Mouse (Mus musculus) adrenal gland, postnatal 4 days (tissue): ENCODE measurements around the gene Morn4. TPM values are rescaled to one million over a fixed set of nuclear protein-coding genes. Genes with fewer than 3 reads are reported as not detected.

Source experiments
- DNase-seq, 2 experiments: peaks; one replicate each; pipeline ENCODE4 v3.0.0; 2021 to 2022; ENCODE audit warnings: low spot score in 2 of 2, mixed read lengths in 2 of 2
- total RNA-seq, 2 experiments: library from RNA; stranded (reverse); gene quantifications; 2 replicates each; pipeline ENCODE4 v1.2.3; 2021

Morn4 gene
- total RNA-seq, 2 experiments from 2014 or later = 15.0 to 16.0 TPM

DNA sequence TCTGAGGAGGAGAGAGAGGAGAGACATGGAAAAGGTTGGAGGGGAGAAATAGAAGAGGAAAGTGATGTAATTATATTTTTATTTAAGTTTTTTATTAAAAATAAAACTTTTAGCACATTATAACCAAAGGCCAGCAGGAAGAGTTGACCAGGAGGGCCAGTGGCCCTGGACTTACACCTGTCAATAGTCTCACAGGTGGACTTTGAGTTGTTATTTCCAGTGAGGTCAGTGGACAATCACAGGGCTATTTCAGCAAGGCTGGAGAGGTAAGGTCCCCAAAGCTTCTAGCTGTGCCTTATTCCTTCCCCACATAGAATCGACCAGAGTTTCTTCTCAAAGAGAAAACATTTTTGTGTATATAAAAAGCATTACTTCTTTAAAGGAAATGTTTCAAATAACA lies 35.9 kb downstream of the Morn4 start:
- DNase-seq = no peak

DNA sequence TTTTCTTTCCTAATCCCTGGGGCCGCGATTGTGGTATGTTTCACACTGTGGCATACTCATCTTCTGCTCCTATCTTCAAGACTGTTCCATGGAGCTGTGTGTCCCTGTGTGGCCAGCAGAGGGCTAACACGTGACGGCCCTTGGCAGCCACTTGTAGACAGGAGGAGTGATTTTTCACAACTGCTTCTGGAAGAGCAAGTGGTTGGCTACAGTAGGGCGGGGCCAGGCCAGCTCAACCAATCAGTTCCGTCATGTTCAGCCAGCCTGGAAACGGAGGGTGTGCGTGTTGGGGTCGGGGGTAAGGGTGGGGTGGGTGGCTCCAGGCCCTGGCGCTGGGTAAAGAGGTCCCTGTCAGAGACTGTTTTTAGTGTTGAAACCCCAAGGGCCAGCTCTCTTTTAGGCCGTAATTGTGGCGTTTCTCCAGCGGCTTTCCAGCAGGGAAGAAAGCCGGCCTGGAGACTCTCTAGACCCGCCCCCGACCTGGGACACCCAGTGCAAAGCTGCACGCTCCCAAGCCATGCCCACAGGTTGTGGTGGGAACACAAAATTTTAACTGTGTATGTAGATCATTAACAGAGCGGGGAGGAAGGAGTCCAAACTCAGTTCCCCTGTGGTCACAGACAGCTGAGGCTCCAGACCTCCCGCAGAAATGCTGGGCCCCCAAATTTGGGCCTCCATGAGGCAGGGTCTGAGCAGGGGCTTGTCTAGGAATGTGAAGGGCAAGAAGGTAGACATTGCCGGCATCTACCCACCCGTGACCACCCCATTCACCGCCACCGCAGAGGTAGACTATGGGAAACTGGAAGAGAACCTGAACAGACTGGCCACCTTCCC lies 40.7 kb downstream of the Morn4 start, which contains the start of gene Hoga1:
Hoga1 (plus strand) TSS at position 342 of the 834 bp plus-strand sequence.
- DNase-seq = peak; percentile 46 to 55

DNA sequence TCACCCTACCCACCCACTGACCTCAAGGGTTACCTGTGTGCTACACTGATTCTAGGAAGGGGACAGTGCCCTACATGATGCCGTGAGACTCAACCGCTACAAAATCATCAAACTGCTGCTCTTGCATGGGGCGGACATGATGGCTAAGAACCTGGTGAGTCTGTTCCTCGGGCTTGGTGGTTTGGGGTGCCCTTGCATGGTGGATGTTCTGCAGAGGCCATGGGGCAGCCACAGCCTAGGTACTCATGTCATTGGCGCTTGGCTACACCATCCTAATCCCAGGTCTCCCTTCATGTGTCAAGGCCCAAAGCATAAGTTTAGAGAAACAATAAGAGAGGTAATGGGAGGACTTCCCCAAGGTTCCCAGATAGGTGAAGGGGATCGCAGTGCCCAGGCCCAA lies 42.2 kb downstream of the Morn4 start:
- DNase-seq = no peak

DNA sequence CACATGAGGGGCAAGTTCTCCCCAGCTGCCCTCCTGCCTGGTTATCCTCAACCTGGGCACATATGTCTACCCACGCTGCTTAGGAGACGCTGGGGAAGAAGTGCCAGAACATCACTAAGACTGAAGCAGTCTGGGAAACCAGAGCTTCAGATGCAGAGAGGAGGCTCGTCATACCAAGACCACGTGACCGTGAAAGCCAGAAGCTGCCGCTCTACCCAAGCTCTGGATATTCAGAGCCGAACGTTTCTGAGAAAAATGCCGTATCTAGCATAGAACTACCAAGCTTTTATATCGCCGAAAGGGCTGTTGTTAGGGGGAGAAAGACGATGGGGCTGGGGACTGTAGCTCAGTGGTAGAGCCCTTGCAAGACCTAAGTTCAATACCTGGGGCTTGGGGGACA lies 47.8 kb downstream of the Morn4 start:
- no peak for DNase-seq

DNA sequence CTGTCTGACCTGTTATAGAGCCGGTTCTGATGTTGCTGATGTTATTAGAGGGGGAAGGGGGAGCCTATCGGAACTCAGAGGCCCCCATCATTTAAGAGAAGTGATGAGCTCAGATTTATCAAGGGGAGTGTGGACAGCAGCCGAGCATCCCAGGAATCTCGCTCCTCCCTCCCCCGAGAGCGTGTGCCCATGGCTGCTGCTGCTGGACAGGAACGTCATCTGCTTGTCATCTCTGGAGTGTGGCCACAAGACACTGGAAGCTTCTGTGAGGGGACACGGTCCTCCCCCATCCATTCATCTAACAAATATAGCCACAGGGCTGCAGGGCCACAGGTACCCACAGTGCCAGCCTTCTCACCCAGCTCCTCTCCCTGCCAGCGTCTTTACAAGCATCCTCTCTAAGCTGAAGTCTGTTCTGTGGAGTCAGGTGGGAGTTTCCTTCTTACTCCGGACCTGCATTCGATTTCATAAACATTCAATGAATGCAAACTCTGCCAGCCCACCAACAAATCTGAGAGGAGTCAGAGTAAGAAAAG lies 48.9 kb downstream of the Morn4 start:
- no peak for DNase-seq

DNA sequence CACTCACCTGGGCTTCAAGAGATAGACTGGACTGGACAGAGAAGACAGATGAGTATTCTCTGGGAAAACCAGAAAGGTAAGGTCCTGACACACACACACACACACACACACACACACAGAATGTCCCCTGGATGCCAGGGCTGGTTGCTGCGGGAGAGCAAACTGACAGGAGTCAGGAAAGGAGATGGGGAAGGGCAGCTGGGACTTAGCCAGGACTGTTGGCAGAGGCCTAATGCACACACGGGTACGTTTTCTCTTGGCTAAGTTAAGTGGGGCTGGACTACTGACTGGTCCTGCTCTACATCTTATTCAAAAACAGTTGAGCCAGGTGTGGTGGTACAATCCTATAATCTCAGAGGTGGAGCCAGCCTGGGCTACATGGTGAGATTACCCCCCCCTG lies 49.8 kb downstream of the Morn4 start:
- DNase-seq = no peak

DNA sequence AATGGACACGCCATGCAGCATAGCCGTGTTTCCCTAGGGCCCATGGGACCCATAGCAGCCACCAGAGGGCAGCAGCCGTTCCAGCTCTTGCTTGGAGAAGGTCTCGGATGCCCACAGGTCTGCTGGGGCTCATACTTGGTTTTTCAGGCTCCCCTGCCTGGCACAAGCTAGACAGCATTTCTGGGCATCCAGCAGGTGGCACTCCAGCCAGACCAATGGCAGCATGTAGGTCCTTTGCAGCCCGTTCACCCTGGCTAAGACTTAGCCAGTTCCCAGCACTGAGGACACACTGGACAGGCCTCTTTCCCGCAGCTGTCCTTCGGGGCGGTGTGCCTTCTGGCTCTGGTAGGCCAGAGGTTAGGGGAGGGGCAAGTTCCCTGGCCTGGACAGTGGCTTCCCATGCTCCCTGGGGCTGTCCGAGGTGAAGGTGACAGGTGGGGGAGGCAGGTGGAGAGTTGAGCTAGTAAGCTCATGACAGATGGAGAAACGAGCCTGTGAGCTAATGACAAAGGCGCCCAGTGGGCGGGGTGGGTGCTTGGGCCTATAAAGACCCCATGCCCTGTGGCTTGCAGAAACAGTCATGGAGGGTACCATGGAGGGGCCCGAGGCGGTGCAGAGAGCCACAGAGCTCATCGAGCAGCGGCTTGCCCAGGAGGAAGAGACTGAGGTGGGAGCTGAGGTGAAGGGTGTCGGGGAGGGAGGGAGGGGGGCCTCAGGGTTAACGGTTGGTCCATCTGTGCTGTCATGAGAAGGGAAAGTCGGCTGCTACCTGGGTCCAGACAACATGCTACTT lies 50.5 kb downstream of the Morn4 start, which contains the start of gene Ankrd2:
Ankrd2 (plus strand) TSS at position 545 of the 793 bp plus-strand sequence.
- peak; percentile 39 to 76 for DNase-seq

DNA sequence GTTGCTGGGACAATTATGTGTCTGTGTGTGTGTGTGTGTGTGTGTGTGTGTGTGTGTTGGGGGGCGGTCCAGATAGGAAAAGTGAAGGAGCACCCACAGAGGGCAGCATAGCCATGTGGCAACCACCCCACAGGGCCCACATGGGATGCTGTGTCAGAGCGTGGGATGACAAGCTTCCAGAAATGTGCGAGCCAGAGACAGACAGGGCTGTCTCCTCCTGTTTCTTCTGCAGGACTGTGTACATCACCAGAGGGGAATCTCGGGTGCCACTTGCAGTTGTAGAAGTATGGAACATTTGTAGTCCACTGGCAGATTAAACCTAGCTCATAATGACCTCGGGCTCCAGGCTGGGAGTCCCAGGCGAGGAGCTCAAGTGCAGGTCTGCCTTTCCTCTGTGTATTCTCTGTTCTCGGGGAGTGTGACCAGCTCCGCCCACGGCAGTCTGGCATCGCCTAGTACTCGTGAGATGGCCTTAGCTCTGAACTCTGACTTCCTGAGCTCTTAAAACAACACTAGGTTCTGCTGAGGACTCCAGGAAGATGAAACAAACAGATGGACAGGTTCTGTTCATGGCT lies 51.2 kb downstream of the Morn4 start:
- DNase-seq = no peak

DNA sequence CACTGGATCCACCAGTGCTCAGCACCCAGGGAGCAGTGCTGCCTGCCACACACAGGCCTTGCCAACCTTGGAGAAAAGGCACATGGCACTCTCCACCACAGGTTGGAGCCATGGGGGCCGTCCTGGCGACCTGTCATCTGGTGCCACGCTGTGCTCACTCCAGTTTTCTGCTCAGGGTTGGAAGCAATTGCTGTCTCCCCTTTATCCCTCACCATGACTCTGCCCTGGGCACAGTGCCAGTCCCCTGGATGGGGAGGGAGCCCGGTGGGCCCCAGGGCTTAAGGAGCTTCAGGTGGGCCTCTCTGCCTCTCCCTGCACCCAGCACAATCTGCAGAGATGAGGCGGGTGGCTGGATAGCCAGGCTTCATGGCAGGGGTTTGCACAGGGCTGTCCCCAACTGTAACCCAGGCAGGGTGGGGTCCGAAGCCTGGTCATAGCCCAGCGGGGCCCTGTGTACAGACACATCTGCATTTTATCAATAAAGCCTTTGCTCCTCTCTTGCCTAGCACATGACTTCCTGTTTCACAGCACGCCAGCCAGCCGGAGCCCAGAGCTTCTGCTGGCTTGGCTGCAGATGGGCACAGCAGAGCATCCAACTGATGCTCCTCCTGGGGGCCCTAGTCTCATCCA lies 51.9 kb downstream of the Morn4 start:
- no peak for DNase-seq

DNA sequence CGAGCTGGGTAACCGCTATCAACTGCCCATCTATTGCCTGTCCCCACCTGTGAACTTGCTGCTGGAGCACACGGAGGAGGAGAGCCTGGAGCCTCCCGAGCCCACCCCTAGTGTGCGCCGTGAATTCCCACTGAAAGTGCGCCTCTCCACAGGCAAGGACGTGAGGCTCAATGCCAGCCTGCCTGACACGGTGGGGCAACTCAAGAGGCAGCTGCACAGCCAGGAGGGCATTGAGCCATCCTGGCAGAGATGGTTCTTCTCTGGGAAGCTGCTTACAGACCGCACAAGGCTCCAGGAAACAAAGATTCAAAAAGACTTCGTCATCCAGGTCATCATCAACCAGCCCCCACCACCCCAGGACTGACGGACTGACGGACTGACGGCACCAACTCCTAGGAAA lies 52.5 kb downstream of the Morn4 start:
- DNase-seq = no peak

DNA sequence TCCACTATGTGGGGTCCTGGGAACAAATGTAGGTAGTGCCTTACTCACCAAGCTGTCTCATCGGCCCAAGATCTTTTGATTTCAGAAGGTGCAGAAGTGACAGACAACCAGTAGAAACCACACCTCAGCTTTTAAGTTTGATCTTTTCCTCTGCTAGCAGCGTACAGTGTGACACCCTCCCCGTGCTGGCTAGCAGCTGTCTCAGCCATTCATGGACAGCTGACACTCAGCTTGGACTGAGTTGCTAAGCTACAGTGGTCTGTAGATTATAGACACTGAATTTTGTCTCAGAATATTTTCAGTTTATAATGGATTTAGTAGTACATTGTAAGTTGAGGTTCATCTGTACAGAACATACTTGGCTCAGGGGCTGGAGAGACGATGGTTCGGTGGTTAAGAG lies 55.0 kb downstream of the Morn4 start:
- no peak for DNase-seq

DNA sequence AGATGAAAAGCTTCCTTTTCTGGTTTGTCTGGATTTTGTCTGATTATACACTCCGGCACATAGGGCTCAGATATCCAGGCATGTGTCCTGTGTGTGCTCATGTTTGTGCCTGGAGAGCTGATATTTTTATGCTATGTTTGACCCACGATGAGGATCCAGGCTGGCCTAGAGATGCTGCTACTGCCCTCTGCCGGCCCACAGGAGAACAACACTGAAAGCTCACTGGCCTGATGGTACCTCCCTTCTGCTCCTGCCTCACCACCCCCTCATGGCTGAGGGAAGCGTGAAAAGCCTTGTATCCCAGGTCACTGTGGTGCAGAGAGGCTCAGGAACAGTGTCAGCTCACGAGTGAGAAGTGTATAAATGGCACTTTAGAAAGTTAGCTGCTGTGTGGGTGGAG lies 60.0 kb downstream of the Morn4 start:
- peak; percentile 65 to 71 for DNase-seq

Other genes with a start within 250 kb of the Morn4 start
- 1 to 10 TPM; 7.5 to 9.3 TPM for gene Frat2, start 238.2 kb downstream of the Morn4 start, total RNA-seq
- gene Rrp12, start 190.2 kb downstream of the Morn4 start, total RNA-seq = 10 to 100 TPM; 13.2 to 13.4 TPM
- gene Pgam1, start 174.4 kb downstream of the Morn4 start, total RNA-seq = 100 to 1,000 TPM; 411 to 420 TPM
- 10 to 100 TPM; 30.1 to 33.8 TPM for gene Exosc1, start 152.9 kb downstream of the Morn4 start, total RNA-seq
- gene Zdhhc16, start 152.9 kb downstream of the Morn4 start, total RNA-seq = 10 to 100 TPM; 43.4 to 48.4 TPM
- 10 to 100 TPM; 34.3 to 44.5 TPM for gene Mms19, start 105.2 kb downstream of the Morn4 start, total RNA-seq
- 10 to 100 TPM; 21.6 to 22.4 TPM for gene Ubtd1, start 104.6 kb downstream of the Morn4 start, total RNA-seq
- 1 to 10 TPM in 1 of 2 experiments, under 1 TPM in 1; 0.36 to 2.8 TPM for gene Ankrd2, start 50.4 kb downstream of the Morn4 start, total RNA-seq
- gene Hoga1, start 40.7 kb downstream of the Morn4 start, total RNA-seq = 10 to 100 TPM; 21.5 to 22.6 TPM
- gene 4933411K16Rik, start 34.1 kb downstream of the Morn4 start, total RNA-seq = 1 to 10 TPM; 1.5 to 1.6 TPM
- 10 to 100 TPM; 37.5 to 42.3 TPM for gene Pi4k2a, start 4.1 kb upstream of the Morn4 start, total RNA-seq
- 10 to 100 TPM; 15.1 to 15.3 TPM for gene Avpi1, start 42.7 kb upstream of the Morn4 start, total RNA-seq
- gene Marveld1, start 61.0 kb upstream of the Morn4 start, total RNA-seq = 10 to 100 TPM; 45.5 to 47.2 TPM
- 10 to 100 TPM; 61.4 to 63.9 TPM for gene Zfyve27, start 77.6 kb upstream of the Morn4 start, total RNA-seq
- gene Sfrp5, start 115.9 kb upstream of the Morn4 start, total RNA-seq = 1 to 10 TPM; 6.2 to 6.9 TPM
- 1 to 10 TPM; 2.3 to 3.4 TPM for gene Golga7b, start 161.2 kb upstream of the Morn4 start, total RNA-seq